Mouse (Mus musculus) midbrain, postnatal 0 days (tissue): ENCODE measurements at regions not wholly inside any gene's neighbourhood (a gene's known extent, or its start where the extent isn't known, plus 50 kb on each side); places are given as distances from the start of the nearest gene placed in this dataset.

Experiments
- ATAC-seq: fragments of 200-750 bp; cut with Nextera tagmentation; 2 replicates; pipeline ENCODE4 v1.8.0; 2017; ENCODE audit warnings: moderate number of reproducible peaks, mild to moderate bottlenecking, moderate TSS enrichment, moderate library complexity; ENCODE audit not compliant: low FRiP score
- DNase-seq: peaks from one replicate; pipeline ENCODE4 v3.0.0-alpha.2; 2015; ENCODE audit warnings: low spot score
- H3K27ac ChIP-seq: fragments of 300-500 bp; sonication (generic); 2 replicates; pipeline ENCODE4 v1.5.1; 2014; ENCODE audit warnings: low read depth, mild to moderate bottlenecking, low read length, mixed read lengths
- H3K27me3 ChIP-seq: fragments of 300-500 bp; sonication (generic); 2 replicates; pipeline ENCODE4 v1.6.1; 2014; ENCODE audit warnings: low read length, control low read depth, mixed read lengths; ENCODE audit not compliant: insufficient read depth
- H3K36me3 ChIP-seq: fragments of 300-500 bp; sonication (generic); 2 replicates; pipeline ENCODE4 v1.6.1; 2014; ENCODE audit warnings: low read length, control low read depth, mixed read lengths; ENCODE audit not compliant: insufficient read depth
- H3K4me1 ChIP-seq: fragments of 300-500 bp; sonication (generic); 2 replicates; pipeline ENCODE4 v1.6.1; 2014; ENCODE audit warnings: mild to moderate bottlenecking, control low read depth, antibody characterized with exemption, low read length, mixed read lengths; ENCODE audit not compliant: insufficient read depth
- H3K4me2 ChIP-seq: fragments of 300-500 bp; sonication (generic); 2 replicates; pipeline ENCODE4 v1.6.1; 2014; ENCODE audit warnings: low read depth, mild to moderate bottlenecking, low read length, mixed read lengths; ENCODE audit not compliant: poor library complexity, severe bottlenecking
- H3K4me3 ChIP-seq: fragments of 300-500 bp; sonication (generic); 2 replicates; pipeline ENCODE4 v1.5.1; 2014; ENCODE audit warnings: low read depth, mild to moderate bottlenecking, low read length, moderate library complexity
- H3K9ac ChIP-seq: fragments of 300-500 bp; sonication (generic); replicated peaks from 2 replicates; pipeline ENCODE4 v1.6.1; 2014; ENCODE audit warnings: mild to moderate bottlenecking, low read length, moderate library complexity, mixed read lengths; ENCODE audit not compliant: poor library complexity, severe bottlenecking
- H3K9me3 ChIP-seq: fragments of 300-500 bp; sonication (generic); 2 replicates; pipeline ENCODE4 v1.6.1; 2016; ENCODE audit warnings: low read length, control low read depth
- CTCF ChIP-seq: IDR thresholded peaks from 2 replicates; pipeline ENCODE4 v1.5.1; 2016; ENCODE audit warnings: antibody characterized with exemption, mild to moderate bottlenecking
- WGBS: fragments of 180-500 bp; shearing (Covaris S2); extraction: QIAGEN DNeasy Blood & Tissue Kit; methylation state at CpG from one replicate; pipeline ENCODE4 v1.1.7; 2014; 5-methylcytosine and 5-hydroxymethylcytosine counted together

- H3K27ac ChIP-seq: no peak overlapping the region
- WGBS: 92% methylated on average over 3 of the region's 3 CpGs
- no peak overlapping the region for H3K4me2 ChIP-seq
- H3K27me3 ChIP-seq: no peaks in the 10 kb centered on the region
- TF ChIP-seq CTCF: no peak
- H3K9me3 ChIP-seq: no peaks in the 10 kb centered on the region
- ATAC-seq (no peak), DNase-seq (no peak)
- no peaks in the 10 kb centered on the region for H3K36me3 ChIP-seq
- no peaks in the 10 kb centered on the region for H3K4me1 ChIP-seq
- no peak overlapping the region for H3K9ac ChIP-seq
- no peak overlapping the region for H3K4me3 ChIP-seq
Observed at GRCm38 (mm10) chr17:79152823-79153222, 101.1 kb downstream of the Qpct start.

DNA sequence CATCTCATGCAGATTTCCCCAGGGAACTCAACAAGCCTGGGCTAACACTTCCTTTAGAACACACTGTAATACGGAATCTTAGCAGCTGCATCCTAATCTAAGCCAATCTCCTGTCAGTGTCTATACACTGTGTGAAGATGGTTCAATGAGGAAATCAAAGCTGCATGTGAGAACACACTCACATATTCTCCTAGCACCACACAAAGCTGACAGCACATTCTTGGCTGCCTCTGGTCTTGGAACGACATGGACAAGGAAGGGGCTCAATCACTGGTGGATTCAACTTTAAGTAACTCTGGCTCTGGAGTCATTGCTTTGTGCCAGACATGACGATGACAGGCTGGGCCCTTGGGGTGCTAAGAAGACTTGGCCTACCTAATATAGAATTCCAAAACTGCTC, 96.2 kb downstream of the Qpct start:
- no peak overlapping the region for H3K9ac ChIP-seq
- H3K27ac ChIP-seq: no peak overlapping the region
- H3K4me3 ChIP-seq: no peak overlapping the region
- H3K4me1 ChIP-seq: no peaks in the 10 kb centered on the region
- no peak for TF ChIP-seq CTCF
- WGBS: 85% methylated on average over 3 of the region's 3 CpGs
- no peaks in the 10 kb centered on the region for H3K36me3 ChIP-seq
- no peaks in the 10 kb centered on the region for H3K9me3 ChIP-seq
- H3K27me3 ChIP-seq: no peaks in the 10 kb centered on the region
- DNase-seq: no peak
- H3K4me2 ChIP-seq: no peak overlapping the region
- ATAC-seq: no peak

DNA sequence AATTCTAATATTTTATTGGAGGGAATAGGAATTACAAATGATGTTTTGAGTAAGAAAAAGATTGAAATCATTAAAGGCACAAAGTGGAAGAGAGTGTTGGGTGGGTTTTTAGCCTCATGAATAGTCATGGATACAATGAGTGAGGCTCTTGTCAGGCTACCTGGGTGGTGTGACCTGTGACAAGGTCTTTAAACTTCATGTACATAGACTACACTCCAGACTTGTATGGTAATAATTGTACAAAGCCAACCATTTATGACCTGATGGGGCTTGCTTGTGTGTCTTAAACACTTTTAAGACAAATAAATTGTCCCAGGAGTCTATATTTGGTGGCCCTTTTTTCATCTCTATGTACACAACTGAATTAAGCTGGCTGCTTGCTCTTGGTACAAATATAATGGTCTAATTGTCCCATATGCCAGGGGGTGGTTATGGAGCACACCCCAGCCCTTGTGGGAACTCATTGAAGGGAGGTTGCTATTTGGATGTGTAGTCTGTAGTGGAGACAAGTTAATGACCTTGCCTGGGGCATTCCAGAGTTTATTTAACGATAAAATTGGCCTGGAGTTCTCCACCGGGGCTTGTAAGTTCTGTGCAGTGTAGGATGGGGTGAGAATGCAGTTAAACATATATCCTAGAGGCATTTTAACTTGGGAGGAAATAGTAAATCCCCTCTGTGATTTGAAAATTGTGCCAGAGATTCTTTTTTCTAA, 93.4 kb downstream of the Qpct start:
- Histone ChIP-seq H3K9ac (no peak overlapping the region), H3K4me3 (no peak overlapping the region)
- DNase-seq: no peak

DNA sequence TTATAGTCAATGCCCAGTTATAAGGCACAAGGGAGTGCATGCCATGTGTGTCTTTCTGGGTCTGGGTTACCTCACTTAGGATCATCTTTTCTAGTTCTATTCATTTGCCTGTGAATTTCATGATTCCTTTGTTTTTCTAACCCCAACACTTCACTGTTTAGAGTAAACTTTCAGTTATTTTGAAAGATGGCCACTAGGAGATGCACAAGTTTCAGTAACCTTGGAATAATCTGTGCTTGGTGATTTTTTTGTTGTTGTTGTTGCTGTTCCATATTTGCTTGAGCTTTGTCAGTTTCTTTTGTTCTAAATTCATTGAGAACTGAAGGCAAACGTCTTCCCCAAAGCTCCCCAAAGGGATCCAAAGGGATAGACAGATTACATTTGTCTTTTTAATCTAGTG, 91.3 kb downstream of the Qpct start:
- DNase-seq: peak; percentile 38
- WGBS: 10% methylated on average over 1 of the region's 1 CpGs

More for the DNA sequence above, 93.4 kb downstream of the Qpct start:
- H3K27ac ChIP-seq: no peak overlapping the region
- no peak overlapping the region for H3K4me2 ChIP-seq
- WGBS: 64% methylated on average over 2 of the region's 2 CpGs
- ATAC-seq: no peak
- H3K4me1 ChIP-seq: no peaks in the 10 kb centered on the region
- H3K9me3 ChIP-seq: no peaks in the 10 kb centered on the region
- H3K27me3 ChIP-seq: no peaks in the 10 kb centered on the region
- H3K36me3 ChIP-seq: no peaks in the 10 kb centered on the region
- TF ChIP-seq CTCF: no peak

More for the DNA sequence above, 91.3 kb downstream of the Qpct start:
- Histone ChIP-seq H3K9ac (no peak overlapping the region), H3K9me3 (no peaks in the 10 kb centered on the region), H3K4me1 (no peaks in the 10 kb centered on the region), H3K36me3 (no peaks in the 10 kb centered on the region), H3K27ac (no peak overlapping the region), H3K4me3 (no peak overlapping the region), H3K27me3 (no peaks in the 10 kb centered on the region), H3K4me2 (no peak overlapping the region)
- no peak for ATAC-seq
- peak; percentile 64 for TF ChIP-seq CTCF
